Mouse (Mus musculus): Measurements from ENCODE around the gene Bcas3. TPM values are rescaled to one million over a fixed set of nuclear protein-coding genes. Genes with fewer than 3 reads are reported as not detected.

The Bcas3 gene
- total RNA-seq, 2 experiments from 2014 or later, result 45.0 to 48.8 TPM

Small RNA genes lying within 50 kb of the gene (microRNA-seq; reads per million reads assigned to microRNA genes)
- gene Mir5110, result 0 reads per million in 2 experiments

Other genes with a start within 250 kb of the Bcas3 start
- 10 to 100 TPM; 72.8 to 73.5 TPM for gene Usp32, start 213.0 kb upstream of the Bcas3 start, total RNA-seq (2021)
- gene 1700125H20Rik, start 182.8 kb upstream of the Bcas3 start, total RNA-seq (2021), result 1 to 10 TPM in 1 of 2 experiments, under 1 TPM in 1; 0.57 to 1.0 TPM
- 10 to 100 TPM; 58.8 to 63.6 TPM for gene Appbp2, start 118.0 kb upstream of the Bcas3 start, total RNA-seq (2021)
- 10 to 100 TPM; 20.6 to 20.7 TPM for gene Ppm1d, start 41.9 kb upstream of the Bcas3 start, total RNA-seq (2021)

Data from layer of hippocampus, postnatal 10 days (tissue).